Mouse (Mus musculus) limb, embryonic 14.5 days (tissue): ENCODE data around the gene Xcl1. TPM values are rescaled to one million over a fixed set of nuclear protein-coding genes. Genes with fewer than 3 reads are reported as not detected.
"Not testable (repeated sequence)": the region's sequence is repeated elsewhere in the genome, so short reads cannot be mapped to it uniquely, and the experiment has no call there.

Source experiments
- ATAC-seq: fragments of 200-750 bp; cut with Nextera tagmentation; 2 replicates; pipeline ENCODE4 v1.8.0; 2017; ENCODE audit warnings: low read depth, moderate number of reproducible peaks, moderate TSS enrichment; ENCODE audit not compliant: low FRiP score
- DNase-seq: peaks from one replicate; pipeline ENCODE4 v3.0.0-alpha.2; 2015; ENCODE audit warnings: low spot score
- H3K27ac ChIP-seq: fragments of 300-500 bp; sonication (generic); replicated peaks from 2 replicates; pipeline ENCODE4 v1.5.1; 2014; ENCODE audit warnings: low read depth, mild to moderate bottlenecking, low read length, moderate library complexity, mixed read lengths
- H3K27me3 ChIP-seq: fragments of 300-500 bp; sonication (generic); 2 replicates; pipeline ENCODE4 v1.6.1; 2014; ENCODE audit warnings: low read length, mixed read lengths; ENCODE audit not compliant: control insufficient read depth, insufficient read depth
- H3K36me3 ChIP-seq: fragments of 300-500 bp; sonication (generic); 2 replicates; pipeline ENCODE4 v1.6.1; 2014; ENCODE audit warnings: mild to moderate bottlenecking, low read length, moderate library complexity, mixed read lengths; ENCODE audit not compliant: control insufficient read depth, insufficient read depth
- H3K4me1 ChIP-seq: fragments of 300-500 bp; sonication (generic); 2 replicates; pipeline ENCODE4 v1.6.1; 2014; ENCODE audit warnings: antibody characterized with exemption, low read length, mixed read lengths; ENCODE audit not compliant: control insufficient read depth, insufficient read depth
- H3K4me2 ChIP-seq: fragments of 300-500 bp; sonication (generic); replicated peaks from 2 replicates; pipeline ENCODE4 v1.6.1; 2014; ENCODE audit warnings: low read depth, mild to moderate bottlenecking, low read length, moderate library complexity; ENCODE audit not compliant: severe bottlenecking
- H3K4me3 ChIP-seq: fragments of 300-500 bp; sonication (generic); replicated peaks from 2 replicates; pipeline ENCODE4 v1.5.1; 2014; ENCODE audit warnings: low read length
- H3K9ac ChIP-seq: fragments of 300-500 bp; sonication (generic); 2 replicates; pipeline ENCODE4 v1.6.1; 2014; ENCODE audit warnings: mild to moderate bottlenecking, low read depth, low read length, moderate library complexity; ENCODE audit not compliant: severe bottlenecking
- H3K9me3 ChIP-seq: fragments of 300-500 bp; sonication (generic); 2 replicates; pipeline ENCODE4 v1.6.1; 2016; ENCODE audit warnings: low read length; ENCODE audit not compliant: control insufficient read depth
- POLR2A ChIP-seq: fragments of 200-500 bp; IDR thresholded peaks from 2 replicates; pipeline ENCODE4 v1.8.0; 2012; ENCODE audit warnings: inconsistent platforms, mild to moderate bottlenecking, moderate library complexity, borderline replicate concordance; ENCODE audit not compliant: insufficient read depth, insufficient read length; ENCODE audit errors: extremely low read depth
- WGBS: fragments of 180-500 bp; shearing (Covaris S2); extraction: QIAGEN DNeasy Blood & Tissue Kit; methylation state at CpG from one replicate; pipeline ENCODE4 v1.1.7; 2014; 5-methylcytosine and 5-hydroxymethylcytosine counted together
- polyA plus RNA-seq, 2 experiments: library from polyadenylated mRNA; depleted of rRNA in 1 of 2; stranded (reverse) in 1 of 2; unstranded in 1 of 2; fragments of >200 nt; fragmentation: Nextera tagmentation in 1 of 2; extraction: Ambion mirVana in 1 of 2; gene quantifications; 2 replicates each; pipeline versions ENCODE4 v1.2.1 to v1.2.3; 2012 to 2014

The Xcl1 gene
- polyA plus RNA-seq (2012; rRNA removed) (not detected in 2 replicates), polyA plus RNA-seq (2014; fragmentation: Nextera tagmentation; extraction: Ambion mirVana) (not detected in 2 replicates)

- ATAC-seq = no peak
- H3K4me2 ChIP-seq = no peak within 1 kb of the TSS
- WGBS = 67% methylated on average over 9 of the region's 9 CpGs
Measured at GRCm38 (mm10) chr1:164935477-164936044, at the start of gene Xcl1. Gene Xcl1, minus strand, starts transcription at chr1:164935527.

GRCm38 (mm10) chr1:164984681-164985080 is 49.4 kb upstream of the Xcl1 start:
- not testable (repeated sequence) for DNase-seq, H3K27me3 ChIP-seq, ATAC-seq, H3K27ac ChIP-seq, H3K4me2 ChIP-seq, H3K4me3 ChIP-seq, H3K9ac ChIP-seq, H3K9me3 ChIP-seq, H3K36me3 ChIP-seq, H3K4me1 ChIP-seq
- 85% methylated on average over 10 of the region's 10 CpGs for WGBS

More at GRCm38 (mm10) chr1:164935477-164936044, at the start of gene Xcl1:
- no peak for DNase-seq
- no peaks in the 10 kb centered on the region for H3K9me3 ChIP-seq
- H3K36me3 ChIP-seq = no peaks in the 10 kb centered on the region
- no peak within 1 kb of the TSS for H3K9ac ChIP-seq
- H3K4me1 ChIP-seq = no peaks in the 10 kb centered on the region
- H3K27ac ChIP-seq = no peak within 1 kb of the TSS
- H3K27me3 ChIP-seq = no peaks in the 10 kb centered on the region
- TF ChIP-seq POLR2A = no peak
- no peak within 1 kb of the TSS for H3K4me3 ChIP-seq

- TF ChIP-seq POLR2A = no peak
- Histone ChIP-seq H3K27me3 (no peaks in the 10 kb centered on the region), H3K4me1 (no peaks in the 10 kb centered on the region), H3K4me3 (no peak overlapping the region), H3K36me3 (no peaks in the 10 kb centered on the region), H3K27ac (no peak overlapping the region), H3K9me3 (no peaks in the 10 kb centered on the region), H3K9ac (no peak overlapping the region), H3K4me2 (no peak overlapping the region)
- DNase-seq = no peak
- no peak for ATAC-seq
Measured at GRCm38 (mm10) chr1:164977351-164977750, 42.0 kb upstream of the Xcl1 start.

GRCm38 (mm10) chr1:164975729-164976128 is 40.4 kb upstream of the Xcl1 start:
- Histone ChIP-seq H3K4me1 (no peaks in the 10 kb centered on the region), H3K36me3 (no peaks in the 10 kb centered on the region), H3K4me2 (no peak overlapping the region), H3K27me3 (no peaks in the 10 kb centered on the region), H3K27ac (no peak overlapping the region), H3K9me3 (no peaks in the 10 kb centered on the region), H3K9ac (no peak overlapping the region), H3K4me3 (no peak overlapping the region)
- no peak for TF ChIP-seq POLR2A
- 69% methylated on average over 7 of the region's 7 CpGs for WGBS
- ATAC-seq = no peak
- DNase-seq = no peak

GRCm38 (mm10) chr1:164975276-164975675 is 39.9 kb upstream of the Xcl1 start:
- no peaks in the 10 kb centered on the region for H3K9me3 ChIP-seq
- no peaks in the 10 kb centered on the region for H3K4me1 ChIP-seq
- ATAC-seq (no peak), DNase-seq (no peak)
- no peak overlapping the region for H3K4me2 ChIP-seq
- 87% methylated on average over 3 of the region's 3 CpGs for WGBS
- no peaks in the 10 kb centered on the region for H3K36me3 ChIP-seq
- no peaks in the 10 kb centered on the region for H3K27me3 ChIP-seq
- TF ChIP-seq POLR2A = no peak
- H3K4me3 ChIP-seq = no peak overlapping the region
- no peak overlapping the region for H3K9ac ChIP-seq
- H3K27ac ChIP-seq = no peak overlapping the region

- DNase-seq (no peak), ATAC-seq (no peak)
- no peak overlapping the region for H3K4me2 ChIP-seq
- no peak overlapping the region for H3K4me3 ChIP-seq
- no peaks in the 10 kb centered on the region for H3K36me3 ChIP-seq
- H3K9me3 ChIP-seq = no peaks in the 10 kb centered on the region
- no peaks in the 10 kb centered on the region for H3K4me1 ChIP-seq
- no peaks in the 10 kb centered on the region for H3K27me3 ChIP-seq
- no peak overlapping the region for H3K27ac ChIP-seq
- WGBS = 64% methylated on average over 3 of the region's 3 CpGs
- H3K9ac ChIP-seq = no peak overlapping the region
- TF ChIP-seq POLR2A = no peak
Measured at GRCm38 (mm10) chr1:164973790-164974189, 38.5 kb upstream of the Xcl1 start.
